Mouse (Mus musculus) kidney, postnatal 0 days (tissue): ENCODE results near the gene Capn10. TPM values are rescaled to one million over a fixed set of nuclear protein-coding genes. Genes with fewer than 3 reads are reported as not detected.
"Not testable (repeated sequence)": the region's sequence is repeated elsewhere in the genome, so short reads cannot be mapped to it uniquely, and the experiment has no call there.

Experiments used
- ATAC-seq: fragments of 200-750 bp; cut with Nextera tagmentation; replicated peaks from 2 replicates; pipeline ENCODE4 v1.8.0; 2017; ENCODE audit warnings: low read depth, moderate number of reproducible peaks, moderate TSS enrichment, moderate library complexity; ENCODE audit not compliant: low FRiP score
- DNase-seq: peaks from one replicate; pipeline ENCODE4 v3.0.0-alpha.2; 2016; ENCODE audit warnings: low spot score
- H3K27ac ChIP-seq: fragments of 300-500 bp; sonication (generic); 2 replicates; pipeline ENCODE4 v1.5.1; 2014; ENCODE audit warnings: mild to moderate bottlenecking
- H3K27me3 ChIP-seq: fragments of 300-500 bp; sonication (generic); 2 replicates; pipeline ENCODE4 v1.6.1; 2014; ENCODE audit warnings: low read length, mixed read lengths; ENCODE audit not compliant: insufficient read depth
- H3K36me3 ChIP-seq: fragments of 300-500 bp; sonication (generic); 2 replicates; pipeline ENCODE4 v1.6.1; 2014; ENCODE audit warnings: low read length, mixed read lengths; ENCODE audit not compliant: insufficient read depth
- H3K4me1 ChIP-seq: fragments of 300-500 bp; sonication (generic); replicated peaks from 2 replicates; pipeline ENCODE4 v1.6.1; 2014; ENCODE audit warnings: antibody characterized with exemption, low read length, mixed read lengths; ENCODE audit not compliant: insufficient read depth
- H3K4me2 ChIP-seq: fragments of 300-500 bp; sonication (generic); 2 replicates; pipeline ENCODE4 v1.6.1; 2014; ENCODE audit warnings: mild to moderate bottlenecking, low read length, moderate library complexity, mixed read lengths
- H3K4me3 ChIP-seq: fragments of 300-500 bp; sonication (generic); replicated peaks from 2 replicates; pipeline ENCODE4 v1.5.1; 2014; ENCODE audit warnings: low read depth, low read length
- H3K9ac ChIP-seq: fragments of 300-500 bp; sonication (generic); 2 replicates; pipeline ENCODE4 v1.6.1; 2014; ENCODE audit warnings: low read depth, low read length
- H3K9me3 ChIP-seq: fragments of 300-500 bp; sonication (generic); replicated peaks from 2 replicates; pipeline ENCODE4 v1.6.1; 2016; ENCODE audit warnings: low read length, inconsistent platforms, mixed read lengths
- CTCF ChIP-seq: IDR thresholded peaks from 2 replicates; pipeline ENCODE4 v1.5.1; 2016; ENCODE audit warnings: antibody characterized with exemption, low read depth, mild to moderate bottlenecking, moderate library complexity
- WGBS: fragments of 180-500 bp; shearing (Covaris S2); extraction: QIAGEN DNeasy Blood & Tissue Kit; methylation state at CpG from one replicate; pipeline ENCODE4 v1.1.7; 2014; 5-methylcytosine and 5-hydroxymethylcytosine counted together
- polyA plus RNA-seq: library from polyadenylated mRNA; unstranded; fragments of >200 nt; fragmentation: Nextera tagmentation; extraction: Ambion mirVana; gene quantifications from 2 replicates; pipeline ENCODE4 v1.2.1, GENCODE M21; 2015

Gene Capn10
- polyA plus RNA-seq, 1 experiment from 2014 or later: 31.0 TPM

- ATAC-seq (no peak), DNase-seq (no peak)
- H3K4me2 ChIP-seq: no peak overlapping the region
- H3K9ac ChIP-seq: no peak overlapping the region
- no peak overlapping the region for H3K27ac ChIP-seq
- no peaks in the 10 kb centered on the region for H3K4me1 ChIP-seq
- 94% methylated on average over 19 of the region's 19 CpGs for WGBS
- H3K9me3 ChIP-seq: no peaks in the 10 kb centered on the region
- TF ChIP-seq CTCF: no peak
- peaks cover 70% of the 10 kb centered on the region for H3K36me3 ChIP-seq
- no peak overlapping the region for H3K4me3 ChIP-seq
- no peaks in the 10 kb centered on the region for H3K27me3 ChIP-seq
Measured at GRCm38 (mm10) chr1:92943219-92943989, 9.2 kb downstream of the Capn10 start.

DNA sequence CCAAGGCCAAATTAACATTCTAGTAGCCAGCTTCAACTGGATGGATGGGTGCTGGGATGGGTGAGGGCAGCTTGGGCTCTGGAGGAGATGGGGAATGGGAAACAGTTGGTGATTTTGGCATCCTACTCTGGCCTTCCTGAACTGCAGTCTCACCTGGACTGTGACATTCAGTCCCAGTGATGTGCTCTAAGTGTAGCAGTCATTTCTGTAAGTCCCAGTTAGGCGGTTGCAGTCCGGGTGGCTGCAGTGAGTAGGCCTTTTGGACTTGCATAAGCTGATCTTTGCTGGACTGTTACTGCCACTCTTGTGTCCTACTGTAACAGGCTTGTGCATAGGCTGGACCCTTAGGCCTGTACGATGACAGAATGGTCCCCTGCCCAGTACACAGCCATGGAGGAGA is 13.8 kb downstream of the Capn10 start:
- whole genome bisulfite sequencing: 97% methylated on average over 3 of the region's 3 CpGs
- Histone ChIP-seq H3K9ac (no peak overlapping the region), H3K36me3 (peaks cover 37% of the 10 kb centered on the region), H3K4me1 (no peaks in the 10 kb centered on the region), H3K27me3 (no peaks in the 10 kb centered on the region), H3K4me3 (no peak overlapping the region), H3K9me3 (no peaks in the 10 kb centered on the region), H3K27ac (no peak overlapping the region), H3K4me2 (no peak overlapping the region)
- ATAC-seq: no peak
- TF ChIP-seq CTCF: no peak
- DNase-seq: no peak

- DNase-seq (no peak), ATAC-seq (no peak)
- Histone ChIP-seq H3K4me2 (no peak overlapping the region), H3K36me3 (peaks cover 29% of the 10 kb centered on the region), H3K9ac (no peak overlapping the region), H3K4me1 (no peaks in the 10 kb centered on the region), H3K27ac (no peak overlapping the region), H3K9me3 (no peaks in the 10 kb centered on the region), H3K27me3 (no peaks in the 10 kb centered on the region), H3K4me3 (no peak overlapping the region)
- WGBS: 55% methylated on average over 6 of the region's 6 CpGs
- TF ChIP-seq CTCF: peak; percentile 59
Measured at GRCm38 (mm10) chr1:92949426-92949825, 15.2 kb downstream of the Capn10 start.

DNA sequence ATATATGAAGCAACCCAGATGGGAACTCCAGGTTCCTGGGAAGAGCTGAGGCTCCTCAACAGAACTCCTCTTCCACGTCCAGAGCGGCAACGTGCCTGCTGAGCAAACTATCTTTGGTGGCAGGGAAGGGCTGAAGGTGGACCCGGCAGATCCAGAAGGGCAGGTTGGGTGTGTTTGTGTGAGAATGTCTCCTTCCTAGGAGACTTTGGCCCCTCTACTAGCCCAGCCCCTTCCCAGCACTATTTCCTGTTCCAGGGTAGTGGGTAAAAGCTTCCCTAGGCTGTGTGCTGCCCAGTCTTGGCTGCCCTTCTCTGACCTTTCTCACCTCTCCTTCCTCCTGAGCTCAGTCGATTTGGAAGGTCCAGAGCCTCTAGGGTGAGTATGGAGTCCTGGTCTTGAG is 16.4 kb downstream of the Capn10 start, which contains the start of gene Gpr35:
Gene Gpr35 (plus strand): TSS at position 259 of the 400 bp plus-strand sequence.
- Histone ChIP-seq H3K4me3 (no peak within 1 kb of the TSS), H3K27ac (no peak within 1 kb of the TSS)
- TF ChIP-seq CTCF: no peak

GRCm38 (mm10) chr1:92953641-92954040 is 19.5 kb downstream of the Capn10 start:
- Histone ChIP-seq H3K27ac (no peak overlapping the region), H3K36me3 (no peaks in the 10 kb centered on the region), H3K4me1 (no peaks in the 10 kb centered on the region), H3K27me3 (no peaks in the 10 kb centered on the region), H3K4me2 (no peak overlapping the region), H3K9ac (no peak overlapping the region), H3K4me3 (no peak overlapping the region), H3K9me3 (no peaks in the 10 kb centered on the region)
- WGBS: 71% methylated on average over 2 of the region's 2 CpGs
- no peak for DNase-seq
- TF ChIP-seq CTCF: no peak
- ATAC-seq: no peak

More for the DNA sequence above, 16.4 kb downstream of the Capn10 start, which contains the start of gene Gpr35:
- 80% methylated on average over 5 of the region's 5 CpGs for WGBS
- peaks cover 17% of the 10 kb centered on the region for H3K36me3 ChIP-seq
- no peak within 1 kb of the TSS for H3K9ac ChIP-seq
- no peak within 1 kb of the TSS for H3K4me2 ChIP-seq
- ATAC-seq (peak; percentile 42; the same call in 1 of the 2 replicates), DNase-seq (no peak)
- no peaks in the 10 kb centered on the region for H3K4me1 ChIP-seq
- no peaks in the 10 kb centered on the region for H3K27me3 ChIP-seq
- no peaks in the 10 kb centered on the region for H3K9me3 ChIP-seq

DNA sequence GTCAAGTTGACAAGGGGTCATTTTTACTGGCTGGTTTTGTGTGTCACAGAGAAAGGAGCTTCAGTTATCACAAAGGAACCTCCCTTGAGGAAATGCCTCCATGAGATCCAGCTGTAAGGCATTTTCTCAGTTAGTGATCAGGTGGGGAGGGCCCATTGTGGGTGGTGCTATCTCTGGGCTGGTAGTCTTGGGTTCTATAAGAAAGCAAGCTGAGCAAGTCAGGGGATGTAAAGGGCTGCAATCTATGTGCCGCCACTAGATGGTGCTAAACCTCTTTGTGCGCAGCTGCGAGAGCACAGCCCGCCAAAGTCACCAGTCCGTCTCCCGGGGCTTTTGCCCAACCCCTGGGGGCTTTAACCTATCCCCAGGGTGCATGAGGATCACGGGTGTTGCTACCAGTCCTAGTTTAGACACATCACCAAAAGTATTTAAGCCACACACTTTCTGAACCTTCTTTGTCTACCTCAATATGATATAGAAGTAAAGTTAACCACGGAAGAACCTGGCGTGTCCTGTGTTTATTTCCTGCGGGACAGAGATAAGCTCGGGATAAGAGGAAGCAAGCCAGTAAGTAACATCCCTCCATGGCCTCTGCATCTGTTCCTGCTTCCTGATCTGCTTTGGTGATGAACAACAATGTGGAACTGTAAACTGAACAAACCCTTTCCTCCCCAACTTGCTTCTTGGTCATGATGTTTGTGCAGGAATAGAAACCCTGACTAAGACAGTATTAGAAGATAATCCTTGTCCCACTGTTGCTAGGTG is 22.6 kb downstream of the Capn10 start:
- peak overlapping the region; percentile 30 for H3K4me2 ChIP-seq
- not testable (repeated sequence) for H3K9me3 ChIP-seq, DNase-seq, H3K27ac ChIP-seq, H3K4me1 ChIP-seq, H3K4me3 ChIP-seq, H3K9ac ChIP-seq, ATAC-seq, H3K36me3 ChIP-seq, H3K27me3 ChIP-seq
- WGBS: 5% methylated on average over 11 of the region's 11 CpGs
- peak; percentile 78 for TF ChIP-seq CTCF
